Mouse (Mus musculus) left cerebral cortex, postnatal 36 days (tissue): Measurements from ENCODE around the gene Lrrc36. TPM values are rescaled to one million over a fixed set of nuclear protein-coding genes. Genes with fewer than 3 reads are reported as not detected.

Experiments
- DNase-seq, 2 experiments: peaks; one replicate each; pipeline ENCODE4 v3.0.0; 2021 to 2022; ENCODE audit warnings: low spot score in 2 of 2, mixed read lengths in 1 of 2
- intact Hi-C: fragments of 180-260 bp; cut with DNase I; formaldehyde crosslinking; loops from one replicate; pipeline ENCODE4 v1.15.1; 2025
- total RNA-seq, 2 experiments: library from RNA; stranded (reverse); gene quantifications; 2 replicates each; pipeline ENCODE4 v1.2.3; 2021

The Lrrc36 gene
- total RNA-seq, 2 experiments from 2014 or later, result 0.32 to 0.37 TPM

GRCm38 (mm10) chr8:105426878-105427277 is 13.5 kb downstream of the Lrrc36 start:
- no peak for DNase-seq
- intact Hi-C loops, result no loop called here

- intact Hi-C loops, result no loop called here
- DNase-seq, result no peak
Observed at GRCm38 (mm10) chr8:105431743-105432515, 18.6 kb downstream of the Lrrc36 start.

- no peak for DNase-seq
- intact Hi-C loops, result no loop called here
Observed at GRCm38 (mm10) chr8:105433021-105433420, 19.6 kb downstream of the Lrrc36 start.

- intact Hi-C loops, result no loop called here
- no peak for DNase-seq
Observed at GRCm38 (mm10) chr8:105433511-105433910, 20.1 kb downstream of the Lrrc36 start.

- intact Hi-C loops, result no loop called here
- DNase-seq, result no peak
Observed at GRCm38 (mm10) chr8:105434136-105434535, 20.8 kb downstream of the Lrrc36 start.

- intact Hi-C loops, result no loop called here
- no peak for DNase-seq
Observed at GRCm38 (mm10) chr8:105436218-105436617, 22.8 kb downstream of the Lrrc36 start.

- intact Hi-C loops, result no loop called here
- DNase-seq, result no peak
Observed at GRCm38 (mm10) chr8:105437078-105437748, 23.8 kb downstream of the Lrrc36 start.

GRCm38 (mm10) chr8:105438865-105439264 is 25.5 kb downstream of the Lrrc36 start:
- intact Hi-C loops, result no loop called here

GRCm38 (mm10) chr8:105441433-105441832 is 28.1 kb downstream of the Lrrc36 start:
- intact Hi-C loops, result no loop called here
- DNase-seq, result no peak

More at GRCm38 (mm10) chr8:105438865-105439264, 25.5 kb downstream of the Lrrc36 start:
- no peak for DNase-seq

GRCm38 (mm10) chr8:105442661-105443060 is 29.3 kb downstream of the Lrrc36 start:
- DNase-seq, result no peak
- intact Hi-C loops, result no loop called here

- intact Hi-C loops, result no loop called here
- no peak for DNase-seq
Observed at GRCm38 (mm10) chr8:105445296-105446126, 32.1 kb downstream of the Lrrc36 start.

- DNase-seq, result no peak
- intact Hi-C loops, result no loop called here
Observed at GRCm38 (mm10) chr8:105446127-105446552, 32.8 kb downstream of the Lrrc36 start.

- intact Hi-C loops, result no loop called here
- DNase-seq, result no peak
Observed at GRCm38 (mm10) chr8:105448188-105448587, 34.8 kb downstream of the Lrrc36 start.

- intact Hi-C loops, result no loop called here
- no peak for DNase-seq
Observed at GRCm38 (mm10) chr8:105448596-105448995, 35.2 kb downstream of the Lrrc36 start.

GRCm38 (mm10) chr8:105450977-105451376 is 37.6 kb downstream of the Lrrc36 start:
- DNase-seq, result no peak
- intact Hi-C loops, result no loop called here

GRCm38 (mm10) chr8:105451903-105452603 is 38.7 kb downstream of the Lrrc36 start:
- no peak for DNase-seq
- intact Hi-C loops, result no loop called here

GRCm38 (mm10) chr8:105453296-105453695 is 39.9 kb downstream of the Lrrc36 start:
- no peak for DNase-seq
- intact Hi-C loops, result no loop called here

- DNase-seq, result no peak
- intact Hi-C loops, result no loop called here
Observed at GRCm38 (mm10) chr8:105454088-105454487, 40.7 kb downstream of the Lrrc36 start.

- intact Hi-C loops, result no loop called here
- no peak for DNase-seq
Observed at GRCm38 (mm10) chr8:105455218-105455617, 41.8 kb downstream of the Lrrc36 start.
